Mouse (Mus musculus) WW6 (cell line): ENCODE measurements around the gene Sstr2.

Experiments
- DNase-seq: peaks from one replicate; pipeline ENCODE4 v3.0.0-alpha.2; 2013; ENCODE audit warnings: low read depth, low spot score

The Sstr2 gene

DNA sequence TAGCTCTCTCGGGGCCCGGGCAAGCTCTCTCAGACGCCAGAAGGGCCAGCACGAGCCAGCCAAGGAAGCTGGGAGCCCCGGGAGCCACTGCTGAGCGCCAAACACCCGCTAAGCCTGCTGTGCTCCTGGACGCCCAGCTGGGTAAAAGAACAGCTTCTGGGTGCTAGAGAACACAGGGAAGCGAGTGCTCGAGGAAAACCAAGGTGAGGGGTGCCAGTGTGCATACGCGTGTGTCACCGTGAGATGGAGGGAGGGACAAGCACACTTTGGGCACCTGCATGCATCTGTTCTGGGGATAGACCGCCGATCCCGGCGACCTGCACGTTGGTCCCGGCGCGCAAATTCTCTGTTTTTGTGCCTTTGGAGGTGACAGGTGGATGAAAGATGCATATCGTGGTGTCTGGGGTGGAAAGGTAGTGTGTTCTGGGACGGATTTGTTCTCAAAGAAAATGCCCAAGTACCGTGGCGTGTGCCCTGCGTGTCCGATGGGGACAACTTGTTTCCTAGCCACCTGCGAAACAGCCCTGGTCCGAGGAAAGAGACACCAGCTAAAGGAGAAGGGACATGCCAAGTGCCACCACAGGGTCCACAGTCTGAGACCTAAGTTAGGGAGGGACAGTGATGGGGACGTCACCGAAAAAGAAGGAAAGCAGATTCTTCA, 408 bp downstream of the Sstr2 start:
- no peak for DNase-seq

DNA sequence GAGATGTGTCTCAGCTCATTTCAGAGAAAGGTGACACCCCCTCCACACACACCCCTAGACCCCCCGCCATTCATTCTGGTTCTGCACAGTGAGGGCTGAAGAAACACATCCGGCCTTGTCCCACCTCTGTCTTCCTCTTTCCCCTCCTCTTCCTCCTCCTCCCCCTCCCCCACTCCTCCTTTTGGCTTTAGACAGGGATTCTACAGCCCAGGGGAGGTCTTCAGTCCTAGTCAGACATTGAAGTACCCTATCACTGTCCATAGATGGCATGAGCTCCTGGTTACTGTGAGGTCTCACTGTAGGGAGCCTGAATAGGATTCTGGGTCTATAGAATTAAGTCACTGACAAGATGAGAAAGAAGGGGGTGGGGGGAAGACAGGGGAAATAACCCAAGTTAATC, 1.9 kb downstream of the Sstr2 start:
- DNase-seq: no peak

DNA sequence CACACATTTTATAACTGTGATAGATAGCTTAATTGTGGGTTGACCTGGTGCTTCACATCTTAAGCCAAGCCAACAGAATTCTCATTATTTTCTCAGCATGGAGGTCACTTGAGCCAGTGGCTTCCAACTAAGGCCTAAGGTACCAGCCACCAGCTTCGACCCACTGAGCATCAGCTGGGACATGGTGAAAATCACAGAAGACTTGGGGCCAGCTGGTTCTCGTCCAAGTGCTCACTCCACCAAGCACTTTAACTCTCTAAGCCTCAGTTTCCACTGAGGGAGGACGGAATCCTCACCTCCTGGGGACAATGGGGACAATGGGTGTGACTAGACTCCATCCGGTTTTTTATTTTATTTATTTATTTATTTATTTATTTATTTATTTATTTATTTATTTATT, 2.9 kb downstream of the Sstr2 start:
- no peak for DNase-seq

DNA sequence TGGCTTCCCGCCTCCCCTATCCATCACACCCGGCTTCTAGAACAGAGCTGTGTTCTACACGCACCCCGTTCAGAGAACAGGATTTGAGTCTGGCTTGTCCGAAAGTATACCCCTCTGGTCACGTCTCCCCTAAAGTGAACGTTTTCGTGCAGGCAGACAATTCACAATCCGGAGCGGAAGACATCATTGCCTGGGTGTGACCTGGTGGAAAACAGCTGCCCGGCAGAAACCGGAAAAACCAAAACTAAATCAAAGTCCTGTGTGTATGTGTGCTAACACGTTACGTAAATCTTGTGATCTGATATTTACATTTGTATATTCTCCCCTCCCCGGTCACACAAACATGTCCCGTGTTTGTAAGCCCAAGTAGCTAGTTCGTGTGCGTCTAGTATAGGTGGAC, 6.3 kb downstream of the Sstr2 start:
- no peak for DNase-seq

DNA sequence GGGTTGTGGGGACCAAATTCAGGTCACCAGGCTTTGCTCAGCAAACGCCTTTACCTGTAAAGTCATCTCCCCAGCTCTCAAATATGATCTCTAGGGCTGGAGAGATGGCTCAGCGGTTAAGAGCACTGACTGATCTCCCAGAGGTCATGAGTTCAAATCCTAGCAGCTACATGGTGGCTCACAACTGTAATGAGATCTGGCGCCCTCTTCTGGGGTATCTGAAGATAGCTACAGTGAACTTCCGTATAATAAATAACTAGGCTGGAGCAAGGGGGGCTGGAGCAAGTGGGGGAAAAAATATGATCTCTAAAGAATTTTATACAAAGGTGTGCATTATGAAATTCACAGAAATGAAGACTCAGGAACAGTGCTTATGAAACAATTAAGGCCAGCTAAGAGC, 8.6 kb downstream of the Sstr2 start:
- no peak for DNase-seq

DNA sequence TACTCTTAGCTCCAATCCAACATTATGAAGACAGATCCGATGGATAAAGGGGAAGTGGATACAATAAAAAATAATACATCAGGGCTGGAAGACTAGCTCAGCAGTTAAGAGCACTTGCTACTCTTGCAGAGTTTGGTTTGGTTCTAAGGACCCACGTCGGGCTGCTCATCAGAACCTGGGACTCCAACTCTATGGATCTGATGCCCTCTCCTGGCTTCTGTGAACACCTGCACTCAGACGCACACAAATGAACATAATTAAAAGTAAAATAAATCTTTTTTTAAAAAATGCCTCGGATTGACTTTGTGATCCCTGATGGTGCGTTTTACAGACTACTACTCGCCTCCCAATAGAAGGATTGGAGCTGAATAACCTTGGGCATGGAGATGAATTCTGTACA, 11.5 kb downstream of the Sstr2 start:
- DNase-seq: no peak

DNA sequence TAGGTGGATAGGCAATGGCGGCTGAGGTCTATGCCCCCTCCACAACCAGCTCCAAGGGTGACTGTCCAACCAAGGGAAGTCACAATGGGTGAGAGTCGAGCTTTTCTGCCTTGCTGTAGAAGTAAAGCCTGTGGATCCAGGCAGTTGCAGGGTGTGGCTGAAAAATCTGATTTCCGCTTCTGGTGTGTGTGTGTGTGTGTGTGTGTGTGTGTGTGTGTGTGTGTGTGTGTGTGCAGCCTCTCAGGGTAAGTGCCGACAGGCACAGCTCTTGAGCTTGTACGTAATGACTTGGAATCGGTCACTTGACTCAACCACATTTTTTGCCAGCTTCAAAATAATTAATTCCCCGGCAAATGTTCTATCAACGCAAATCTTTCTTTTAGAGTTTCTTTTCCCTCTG, 12.2 kb downstream of the Sstr2 start:
- no peak for DNase-seq

DNA sequence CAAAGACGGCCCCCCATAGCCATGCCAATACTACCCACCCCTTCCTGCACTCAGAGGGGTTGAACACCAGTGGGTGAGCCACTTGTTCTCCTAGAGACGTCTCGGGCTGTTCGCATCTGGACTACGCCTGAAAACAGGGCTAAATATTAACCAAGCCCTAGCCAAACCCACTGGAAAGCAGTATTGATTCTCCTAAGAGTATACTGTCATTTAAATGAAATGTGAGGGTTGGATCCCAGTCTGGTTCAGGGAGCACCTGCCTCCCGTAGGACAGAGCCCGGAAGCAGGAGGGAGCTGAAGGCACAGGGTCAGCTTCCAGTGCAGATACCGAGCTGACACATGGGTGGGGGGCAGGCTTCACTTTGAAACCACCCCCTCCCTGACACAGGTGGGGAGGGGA, 12.7 kb downstream of the Sstr2 start:
- DNase-seq: no peak

DNA sequence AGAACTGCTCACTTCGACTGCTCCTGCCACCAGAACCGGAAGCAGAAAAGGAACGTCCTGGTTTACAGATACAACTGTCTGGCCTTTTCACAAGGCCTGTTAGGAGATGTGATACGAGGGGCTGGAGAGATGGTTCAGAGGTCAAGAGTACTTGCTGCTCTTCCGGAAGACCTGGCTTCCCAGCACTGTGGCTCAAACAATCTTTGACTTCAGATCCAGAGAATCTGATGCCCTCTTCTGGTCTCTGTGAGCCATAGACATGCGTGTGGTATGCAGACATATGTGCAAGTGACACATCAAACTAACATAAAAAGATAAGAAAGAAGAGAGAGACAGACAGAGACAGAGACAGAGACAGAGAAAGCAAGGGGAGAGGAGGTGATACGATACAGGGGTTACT, 13.2 kb downstream of the Sstr2 start:
- no peak for DNase-seq

DNA sequence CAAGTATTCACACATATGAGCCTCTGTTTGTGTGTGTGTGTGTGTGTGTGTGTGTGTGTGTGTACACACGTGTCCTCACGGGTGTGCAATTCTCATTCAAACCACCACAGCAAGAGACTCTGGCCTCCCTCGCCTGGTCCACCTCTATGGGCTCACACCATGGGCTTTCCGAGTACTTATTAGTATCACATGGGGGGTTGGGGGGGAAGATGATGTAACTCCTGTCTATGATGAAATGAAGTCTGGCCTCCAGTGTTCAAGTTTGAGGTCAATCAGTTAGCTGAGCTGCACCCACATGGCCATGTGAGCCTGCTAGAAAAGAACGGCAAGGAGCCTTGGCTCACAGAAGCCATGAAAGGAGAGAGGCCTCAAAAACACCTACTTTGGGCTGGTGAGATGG, 14.3 kb downstream of the Sstr2 start:
- no peak for DNase-seq

DNA sequence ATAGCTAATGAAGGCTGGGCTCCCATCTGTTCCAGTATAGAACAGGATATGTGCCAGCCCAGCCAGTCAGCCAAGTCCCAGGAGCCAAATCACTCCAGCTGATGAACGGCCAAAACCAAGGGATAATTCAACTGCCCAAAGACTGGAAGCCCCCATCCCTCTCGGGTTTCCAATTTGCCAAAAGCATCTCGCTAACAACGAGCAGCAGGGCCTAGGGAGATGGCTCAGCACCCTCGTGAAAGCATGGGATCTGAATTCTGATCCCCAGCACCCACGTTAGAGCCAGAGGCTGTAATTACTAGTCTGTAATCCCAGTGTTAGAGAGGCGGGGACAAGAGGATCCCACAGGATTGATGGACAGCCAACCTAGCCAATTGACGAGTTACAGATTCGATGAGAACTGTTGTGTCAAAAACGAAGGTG, 15.6 kb downstream of the Sstr2 start:
- no peak for DNase-seq

DNA sequence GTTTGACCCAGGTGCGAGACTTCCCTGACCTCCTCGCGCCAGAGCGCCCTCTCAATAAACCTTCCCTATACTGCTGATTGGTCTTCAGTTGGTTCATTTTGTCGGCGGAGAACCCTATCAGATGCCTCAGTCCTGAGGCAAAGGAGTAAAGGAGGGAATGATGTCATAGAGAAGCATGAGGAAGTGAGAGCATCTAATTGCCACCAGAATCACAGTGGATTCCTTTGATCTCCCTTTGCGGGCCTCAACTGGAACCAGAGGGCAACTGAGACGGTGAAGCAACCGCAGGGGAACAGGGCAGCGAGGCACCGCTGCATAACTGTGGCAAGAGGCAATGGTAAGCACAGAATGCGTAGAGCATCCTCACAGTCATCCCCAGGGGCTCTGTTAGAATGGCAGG, 19.5 kb downstream of the Sstr2 start:
- DNase-seq: no peak

DNA sequence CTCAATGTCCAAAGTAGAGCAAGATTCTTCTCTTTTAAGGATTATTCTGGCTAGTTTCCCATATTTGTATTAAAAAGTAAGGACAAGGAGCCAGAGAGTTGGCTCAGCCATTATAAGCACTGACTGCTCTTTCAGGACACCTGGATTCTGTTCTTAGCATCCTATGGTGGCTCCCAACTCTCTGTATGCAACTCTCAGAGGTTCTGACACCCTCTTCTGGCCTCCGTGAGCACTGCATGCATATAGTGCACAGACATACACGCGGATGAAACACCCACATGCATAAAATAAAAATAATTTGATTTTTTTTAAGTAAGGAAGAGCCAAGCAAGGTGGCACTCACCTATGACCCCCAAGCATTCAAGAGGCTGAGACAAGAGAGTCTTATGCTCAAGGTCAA, 26.0 kb downstream of the Sstr2 start:
- DNase-seq: no peak

DNA sequence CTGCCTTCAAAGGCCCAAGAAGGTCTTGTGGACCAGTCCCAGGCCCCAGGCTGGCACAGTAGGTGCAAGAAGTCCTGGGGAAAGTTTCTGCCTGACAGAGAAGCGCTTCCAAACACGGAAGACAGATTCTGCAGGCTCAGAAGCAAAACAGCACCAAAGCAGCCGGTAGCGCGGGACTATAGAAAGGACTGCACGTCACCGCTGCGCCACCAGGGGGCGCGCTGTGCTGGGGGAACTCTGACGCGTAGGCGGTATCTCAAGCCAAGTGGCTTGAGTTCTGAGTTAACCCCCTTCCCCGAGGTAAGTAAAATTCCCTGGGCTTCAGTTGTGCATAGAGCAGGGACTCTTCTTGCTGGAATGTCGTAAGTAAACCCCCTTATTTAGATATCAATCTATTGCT, 29.0 kb downstream of the Sstr2 start:
- DNase-seq: peak; percentile 80

DNA sequence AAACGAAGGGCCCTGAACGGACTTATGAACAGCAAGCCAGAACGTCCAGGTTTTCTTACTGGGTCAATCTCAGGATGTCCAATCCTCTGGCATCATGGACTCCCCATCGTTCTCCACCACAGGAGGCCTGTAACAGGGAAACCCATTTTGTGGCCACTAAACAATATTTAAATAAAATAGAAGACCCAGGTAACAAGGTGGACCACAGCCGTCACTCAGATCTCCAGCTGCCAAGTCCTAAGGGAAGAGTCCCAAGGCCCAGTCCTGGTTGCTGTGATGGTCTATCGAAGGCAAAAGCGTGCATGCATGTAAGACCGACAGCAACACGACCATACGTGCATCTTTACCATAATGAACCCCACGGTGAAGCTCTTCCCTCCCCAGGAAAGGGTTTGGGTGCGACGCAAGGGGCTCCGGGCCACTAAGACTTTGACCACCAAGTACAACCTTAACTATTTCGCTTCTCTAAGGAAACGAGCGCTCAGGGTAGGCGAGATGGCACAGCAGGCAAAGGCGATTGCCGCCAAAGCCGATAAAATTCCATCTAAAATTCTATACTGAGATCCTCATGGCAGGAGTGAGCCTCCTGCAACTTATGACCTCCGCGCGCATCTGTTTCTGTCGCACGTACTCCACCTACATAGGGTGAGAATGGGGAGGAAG, 29.7 kb downstream of the Sstr2 start, which contains the start of gene Cog1:
Cog1 (plus strand) TSS at position 480 of the 663 bp plus-strand sequence.
- DNase-seq: no peak

DNA sequence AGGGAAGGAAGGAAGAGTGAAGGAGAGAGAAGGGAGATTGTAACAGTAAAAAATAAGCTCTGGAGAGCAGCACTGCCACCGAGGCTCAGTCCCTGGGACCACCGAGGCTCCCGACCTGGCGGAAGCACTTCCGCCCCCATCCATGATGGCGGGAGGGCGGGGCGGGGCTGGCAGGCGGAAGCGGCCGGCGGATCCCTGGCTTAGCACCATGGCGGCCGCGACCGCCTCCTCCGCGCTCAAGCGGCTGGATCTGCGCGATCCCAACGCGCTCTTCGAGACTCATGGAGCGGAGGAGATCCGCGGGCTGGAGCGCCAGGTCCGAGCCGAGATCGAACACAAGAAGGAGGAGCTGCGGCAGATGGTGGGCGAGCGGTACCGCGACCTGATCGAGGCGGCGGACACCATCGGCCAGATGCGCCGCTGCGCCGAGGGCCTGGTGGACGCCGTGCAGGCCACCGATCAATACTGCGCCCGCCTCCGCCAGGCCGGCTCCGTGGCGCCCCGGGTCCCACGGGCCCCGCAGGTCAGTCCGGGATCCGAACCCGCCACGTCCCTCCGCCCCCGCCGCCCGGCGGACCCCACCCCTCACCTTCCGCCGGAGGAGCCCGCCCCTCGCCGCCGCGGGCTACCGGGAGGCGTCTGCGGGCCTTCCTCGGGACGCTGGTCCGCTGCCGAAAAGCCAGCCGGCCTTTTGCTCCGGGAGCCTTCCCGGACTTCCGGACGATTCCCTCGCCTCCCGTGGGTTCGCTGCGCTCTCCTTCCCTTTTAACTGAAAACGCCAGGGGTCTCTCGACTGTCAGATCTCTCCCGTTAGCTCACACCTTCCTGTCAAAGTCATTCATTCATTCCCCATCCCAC, 30.4 kb downstream of the Sstr2 start, which contains the start of gene Slc39a11:
Slc39a11 (minus strand) TSS at position 727 of the 858 bp plus-strand sequence.
- DNase-seq: peak; percentile 58

DNA sequence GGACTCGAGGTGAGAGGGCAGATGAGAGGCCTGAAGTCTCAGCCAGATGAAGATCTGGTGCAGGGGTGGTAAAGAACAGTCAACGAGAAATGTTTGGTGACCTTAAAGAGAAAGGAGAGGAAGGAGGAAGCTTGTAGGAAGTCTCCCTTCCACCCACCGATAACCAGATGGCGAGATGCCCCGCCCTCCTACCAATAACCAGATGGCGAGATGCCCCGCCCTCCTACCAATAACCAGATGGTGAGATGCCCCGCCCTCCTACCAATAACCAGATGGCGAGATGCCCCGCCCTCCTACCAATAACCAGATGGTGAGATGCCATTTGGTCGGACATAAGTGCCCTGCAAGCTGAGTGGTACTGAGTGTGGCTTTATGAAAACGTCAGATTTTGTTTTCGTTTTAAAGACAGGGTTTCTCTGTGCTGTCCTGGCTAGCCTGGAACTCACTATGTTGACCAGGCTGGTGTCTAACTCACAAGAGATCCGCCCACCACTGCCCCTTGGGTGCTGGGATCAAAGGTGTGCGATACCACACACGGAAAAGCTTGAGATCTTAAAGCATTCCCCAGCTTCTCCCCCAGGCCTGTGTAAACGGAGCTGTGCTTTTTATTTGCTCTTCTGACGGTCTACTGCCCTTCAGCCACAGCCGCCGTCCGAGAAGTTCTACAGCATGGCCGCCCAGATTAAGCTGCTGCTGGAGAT, 32.2 kb downstream of the Sstr2 start:
- no peak for DNase-seq

DNA sequence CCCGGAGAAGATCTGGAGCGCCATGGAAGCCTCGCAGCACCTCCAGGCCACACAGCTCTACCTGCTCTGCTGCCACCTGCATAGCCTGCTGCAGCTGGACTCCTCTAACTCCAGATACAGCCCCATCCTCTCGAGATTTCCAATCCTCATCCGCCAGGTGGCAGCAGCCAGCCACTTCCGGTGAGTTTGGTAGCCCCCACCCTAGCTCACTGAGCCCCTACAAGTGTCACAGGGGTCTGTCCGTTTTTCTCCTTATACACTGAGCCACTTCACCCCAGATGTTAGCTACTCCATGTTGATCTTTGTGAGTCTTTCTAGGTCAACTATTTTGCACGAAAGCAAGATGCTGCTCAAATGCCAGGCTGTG, 32.7 kb downstream of the Sstr2 start:
- DNase-seq: peak; percentile 61

DNA sequence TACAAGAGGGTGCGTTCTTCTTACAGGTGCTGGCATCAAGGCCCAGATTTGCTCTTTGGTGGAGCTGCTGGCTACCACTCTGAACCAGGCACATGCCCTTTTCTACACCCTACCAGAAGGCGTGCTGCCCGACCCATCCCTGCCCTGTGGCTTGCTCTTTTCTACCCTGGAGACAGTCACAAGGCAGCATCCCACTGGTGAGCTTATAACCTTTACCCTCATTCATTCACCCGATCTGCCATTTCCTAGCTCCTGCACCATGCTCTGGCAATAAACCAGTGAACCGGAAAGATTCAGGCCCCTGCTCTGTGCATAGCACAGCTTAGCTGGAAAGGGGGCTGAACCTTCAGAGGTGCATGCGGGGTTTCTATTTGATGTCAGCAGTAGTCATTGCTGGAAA, 33.4 kb downstream of the Sstr2 start:
- no peak for DNase-seq

DNA sequence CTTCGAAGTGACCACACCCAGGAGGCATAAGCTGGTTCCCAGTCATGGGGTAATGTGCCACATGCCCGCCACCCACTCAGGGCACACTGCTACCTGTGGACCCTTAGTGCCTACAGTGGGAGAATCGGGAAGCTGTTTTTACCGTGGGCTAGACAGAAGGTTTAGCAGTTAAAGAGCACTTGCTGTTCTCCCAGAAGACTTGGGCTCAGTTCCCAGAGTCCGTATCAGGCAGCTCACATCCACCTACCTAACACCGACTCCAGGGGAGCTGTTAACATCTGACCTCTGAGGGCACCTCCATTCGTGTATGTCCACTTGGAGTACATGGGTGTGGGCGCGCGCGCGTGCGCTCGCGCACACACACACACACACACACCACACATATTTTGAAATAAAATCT, 35.0 kb downstream of the Sstr2 start:
- no peak for DNase-seq

DNA sequence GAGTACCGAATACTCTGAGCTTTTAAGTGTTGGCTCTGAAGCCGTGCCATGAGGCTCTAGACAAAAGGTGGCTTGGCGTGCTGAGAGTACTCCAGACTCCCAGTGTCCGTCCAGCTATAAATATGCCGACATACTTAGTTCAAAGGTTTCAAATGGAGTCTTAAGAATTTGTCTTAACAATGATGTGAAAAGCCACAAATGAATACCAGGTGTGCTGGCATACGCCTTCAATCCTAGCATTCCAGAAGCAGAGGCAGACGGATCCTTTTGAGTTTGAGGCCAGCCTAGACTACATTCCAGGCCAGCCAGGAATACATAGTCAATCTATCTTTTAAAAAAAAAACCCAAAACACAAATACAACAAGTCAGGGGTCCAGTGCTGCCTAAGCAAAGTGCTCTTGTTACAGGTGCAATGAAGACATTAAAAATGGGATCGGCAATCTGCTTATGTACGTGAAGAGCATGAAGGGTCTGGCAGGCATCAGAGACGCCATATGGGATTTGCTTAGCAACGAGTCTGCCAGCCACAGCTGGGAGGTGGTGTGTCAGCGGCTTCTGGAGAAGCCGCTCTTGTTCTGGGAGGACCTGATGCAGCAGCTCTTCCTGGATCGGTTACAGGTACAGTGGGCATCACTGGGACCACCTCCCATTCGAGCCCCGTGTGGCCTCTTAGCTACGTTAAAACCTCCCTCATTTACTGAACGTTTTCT, 35.6 kb downstream of the Sstr2 start:
- DNase-seq: no peak
